Mouse (Mus musculus) lung, postnatal 10 days (tissue): ENCODE data around the gene Msh2.
A peak's percentile ranks its signal among the peaks of the same experiment; 100 is the strongest.
"Not testable (repeated sequence)": the region's sequence is repeated elsewhere in the genome, so short reads cannot be mapped to it uniquely, and the experiment has no call there.

Experiments
- DNase-seq: peaks from one replicate; pipeline ENCODE4 v3.0.0; 2021

Gene Msh2

GRCm38 (mm10) chr17:87671890-87672660 is at the start of gene Msh2:
TSS of gene Msh2 (plus strand) at chr17:87672330.
- DNase-seq, result peak; percentile 99

DNA sequence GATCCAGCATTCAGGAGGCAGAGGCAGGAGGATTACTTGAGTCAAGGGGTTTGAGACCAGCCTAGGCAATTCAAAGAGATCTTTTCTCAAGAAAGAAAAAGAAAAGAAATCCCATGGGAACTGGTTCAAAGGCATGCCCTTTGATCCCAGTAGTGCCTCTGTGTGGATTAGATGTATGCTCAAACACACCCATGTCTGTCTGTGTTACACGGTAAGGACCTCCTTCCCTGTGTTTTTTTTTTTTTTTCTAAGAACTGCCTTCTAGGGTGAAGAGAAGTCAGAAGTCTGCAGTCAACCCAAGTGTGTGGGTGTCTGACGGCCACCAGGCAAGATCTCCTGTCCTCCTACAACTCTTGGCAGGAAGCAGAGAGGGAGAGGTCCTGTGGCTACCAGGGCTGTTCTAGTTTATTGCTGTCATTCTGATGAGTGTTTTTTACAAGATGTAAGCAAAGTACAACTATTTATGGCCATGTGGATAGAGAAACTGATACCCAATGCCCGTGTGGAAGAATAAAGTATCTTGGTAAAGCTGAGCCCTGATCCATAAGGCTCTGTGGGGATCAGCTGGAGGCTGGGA is 46.5 kb upstream of the Msh2 start:
- no peak for DNase-seq

DNA sequence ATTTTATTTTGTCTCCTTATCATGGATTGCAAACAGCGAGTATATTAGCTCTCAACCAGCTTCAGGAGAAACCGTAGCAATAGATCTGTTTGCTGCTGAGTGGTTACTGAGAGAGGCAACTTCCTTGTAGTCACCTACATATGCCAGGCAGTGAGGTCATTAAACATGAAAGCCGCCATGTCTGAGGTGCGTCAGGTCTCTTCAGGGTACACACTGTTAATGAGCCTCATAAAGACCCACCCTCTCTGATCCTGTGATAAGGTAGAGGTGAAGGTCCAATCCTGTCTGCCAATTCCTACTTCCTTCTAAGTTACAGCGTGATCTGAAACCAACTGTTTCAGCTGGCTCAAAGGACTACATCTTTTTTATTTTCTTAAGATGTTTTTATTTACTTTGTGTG is 44.0 kb upstream of the Msh2 start:
- no peak for DNase-seq

- DNase-seq, result no peak
Measured at GRCm38 (mm10) chr17:87628706-87629105, 43.4 kb upstream of the Msh2 start.

GRCm38 (mm10) chr17:87637056-87637389 is 35.1 kb upstream of the Msh2 start:
- DNase-seq, result peak; percentile 63

GRCm38 (mm10) chr17:87639242-87639641 is 32.9 kb upstream of the Msh2 start:
- DNase-seq, result no peak

- no peak for DNase-seq
Measured at GRCm38 (mm10) chr17:87640272-87640671, 31.9 kb upstream of the Msh2 start.

- no peak for DNase-seq
Measured at GRCm38 (mm10) chr17:87641006-87641405, 31.1 kb upstream of the Msh2 start.

DNA sequence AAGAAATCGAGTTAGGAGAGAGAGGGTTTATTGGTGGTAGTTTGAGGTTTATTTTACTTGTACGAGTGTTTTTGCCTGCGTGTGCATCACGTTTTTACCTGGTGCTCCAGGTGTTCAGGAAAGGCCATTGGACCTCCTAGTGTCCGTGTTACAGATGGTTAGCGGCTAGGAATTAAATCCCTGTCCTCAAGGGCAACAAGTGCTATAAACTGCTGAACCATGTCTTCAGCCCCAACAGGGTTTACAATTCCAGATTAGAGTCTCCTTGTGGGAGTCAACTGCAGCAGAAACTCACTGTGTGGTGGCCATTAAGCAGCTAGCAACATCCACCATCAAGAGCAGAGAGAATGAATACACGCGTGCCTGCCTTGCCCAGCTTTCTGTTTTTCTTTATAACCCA is 29.4 kb upstream of the Msh2 start:
- no peak for DNase-seq

GRCm38 (mm10) chr17:87655616-87656015 is 16.5 kb upstream of the Msh2 start:
- DNase-seq, result not testable (repeated sequence)

- DNase-seq, result peak; percentile 40
Measured at GRCm38 (mm10) chr17:87661958-87662573, 10.1 kb upstream of the Msh2 start.

DNA sequence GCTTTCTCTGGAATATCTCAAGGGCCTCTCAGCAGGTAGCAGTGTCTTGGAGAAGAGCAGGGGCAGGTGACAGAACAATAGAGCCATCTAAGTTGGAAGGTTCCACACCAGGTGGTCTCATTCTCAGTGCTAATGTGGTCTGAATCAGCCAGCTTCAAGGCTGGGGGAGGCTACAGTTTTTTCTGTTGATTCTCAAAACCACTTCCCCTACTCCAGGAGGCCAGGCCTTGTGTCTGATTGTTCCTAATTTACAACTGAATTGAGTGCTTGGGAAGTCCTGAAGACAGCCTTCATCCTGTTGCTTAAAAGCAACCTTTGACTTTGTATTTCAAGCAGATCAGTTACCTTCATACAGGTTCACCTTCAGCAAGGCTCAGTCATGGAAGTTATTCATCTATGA is 7.9 kb upstream of the Msh2 start:
- DNase-seq, result no peak

GRCm38 (mm10) chr17:87665066-87665822 is 6.9 kb upstream of the Msh2 start:
- peak; percentile 79 for DNase-seq

GRCm38 (mm10) chr17:87672677-87673286 is 652 bp downstream of the Msh2 start:
- peak; percentile 44 for DNase-seq

- not testable (repeated sequence) for DNase-seq
Measured at GRCm38 (mm10) chr17:87676916-87677474, 4.9 kb downstream of the Msh2 start.

DNA sequence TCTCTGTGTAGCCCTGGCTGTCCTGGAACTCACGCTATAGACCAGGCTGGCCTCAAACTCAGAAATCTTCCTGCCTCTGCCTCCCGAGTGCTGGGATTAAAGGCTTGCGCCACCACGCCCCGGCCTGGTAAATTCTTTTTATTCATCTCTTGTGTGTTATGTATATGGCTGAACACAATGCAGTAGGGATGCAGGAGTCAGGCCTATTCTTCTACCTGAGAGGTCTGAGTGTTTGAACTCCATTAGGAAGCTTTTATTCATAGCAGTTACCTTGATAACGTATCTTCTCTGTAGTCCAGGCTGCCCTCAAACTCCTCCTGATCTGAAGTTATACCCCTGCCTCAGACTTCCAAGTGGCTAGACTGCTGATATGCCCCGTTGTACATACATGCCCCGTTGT is 5.5 kb downstream of the Msh2 start:
- no peak for DNase-seq

DNA sequence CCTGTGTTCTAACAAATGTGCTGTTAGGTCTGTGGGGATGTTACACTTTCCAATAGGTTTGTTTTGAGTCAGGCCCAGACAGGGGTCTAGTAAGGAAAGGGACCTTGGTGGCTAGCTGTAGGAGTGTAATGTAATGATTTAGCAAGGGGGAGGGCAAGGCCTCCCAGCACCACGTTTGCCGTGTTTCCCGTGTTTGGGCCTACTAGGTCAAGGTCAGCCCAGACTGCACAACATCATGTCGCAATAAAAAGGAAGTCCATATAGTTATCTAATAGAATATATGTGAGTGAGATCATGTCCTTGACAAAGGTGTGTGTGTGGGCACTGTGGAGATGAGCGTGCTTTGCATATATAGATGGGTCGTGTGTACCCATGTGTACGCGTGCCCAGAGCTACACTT is 17.1 kb downstream of the Msh2 start:
- no peak for DNase-seq

GRCm38 (mm10) chr17:87691958-87692357 is 19.8 kb downstream of the Msh2 start:
- DNase-seq, result peak; percentile 77

DNA sequence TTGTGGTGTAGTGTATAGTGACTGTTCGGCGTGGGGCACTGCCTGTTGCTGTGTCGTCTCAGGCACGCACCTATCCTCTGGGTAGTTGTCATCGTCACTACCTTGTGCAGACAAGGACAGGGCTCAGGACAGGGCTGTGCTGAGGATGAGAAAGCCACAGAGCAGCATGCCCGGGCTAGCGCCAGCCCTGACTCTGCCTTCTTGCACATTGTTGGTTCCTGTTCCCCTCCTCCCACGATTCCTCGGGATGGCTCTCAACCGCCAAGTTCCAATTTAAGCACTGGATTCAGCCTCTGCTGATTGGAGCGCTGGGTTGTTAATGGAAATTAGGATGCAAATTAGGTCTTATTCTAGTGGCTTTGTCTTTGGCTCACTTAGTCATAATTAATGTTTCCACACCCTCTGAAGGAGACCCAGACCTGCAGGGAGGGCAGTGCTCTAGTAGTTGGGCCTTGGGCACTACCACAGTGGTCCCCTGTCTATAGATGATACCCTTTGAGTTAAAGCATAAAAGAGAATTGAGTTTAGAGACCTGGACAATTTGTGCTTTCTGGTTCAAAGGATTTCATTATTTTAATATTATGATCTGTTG is 23.8 kb downstream of the Msh2 start:
- DNase-seq, result no peak

DNA sequence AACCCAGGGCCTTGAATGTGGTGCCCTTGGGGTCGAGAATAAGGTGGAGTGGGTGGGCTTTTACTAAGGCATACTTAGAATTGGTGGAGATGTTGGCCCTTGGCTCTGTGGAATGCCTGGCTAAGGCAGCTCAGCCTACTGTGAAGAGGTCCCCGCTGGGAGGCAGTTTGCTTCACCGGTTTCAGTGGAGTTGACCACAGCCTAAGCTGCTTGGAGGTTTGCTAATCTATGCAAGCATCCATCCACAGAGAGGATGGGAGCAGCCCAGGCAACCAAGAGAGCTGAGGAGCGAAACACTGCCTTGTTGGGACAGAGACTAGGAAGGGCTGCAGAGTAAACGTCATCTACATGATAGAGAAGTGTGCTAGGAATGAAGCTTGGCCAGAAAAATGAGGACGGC is 24.7 kb downstream of the Msh2 start:
- no peak for DNase-seq

DNA sequence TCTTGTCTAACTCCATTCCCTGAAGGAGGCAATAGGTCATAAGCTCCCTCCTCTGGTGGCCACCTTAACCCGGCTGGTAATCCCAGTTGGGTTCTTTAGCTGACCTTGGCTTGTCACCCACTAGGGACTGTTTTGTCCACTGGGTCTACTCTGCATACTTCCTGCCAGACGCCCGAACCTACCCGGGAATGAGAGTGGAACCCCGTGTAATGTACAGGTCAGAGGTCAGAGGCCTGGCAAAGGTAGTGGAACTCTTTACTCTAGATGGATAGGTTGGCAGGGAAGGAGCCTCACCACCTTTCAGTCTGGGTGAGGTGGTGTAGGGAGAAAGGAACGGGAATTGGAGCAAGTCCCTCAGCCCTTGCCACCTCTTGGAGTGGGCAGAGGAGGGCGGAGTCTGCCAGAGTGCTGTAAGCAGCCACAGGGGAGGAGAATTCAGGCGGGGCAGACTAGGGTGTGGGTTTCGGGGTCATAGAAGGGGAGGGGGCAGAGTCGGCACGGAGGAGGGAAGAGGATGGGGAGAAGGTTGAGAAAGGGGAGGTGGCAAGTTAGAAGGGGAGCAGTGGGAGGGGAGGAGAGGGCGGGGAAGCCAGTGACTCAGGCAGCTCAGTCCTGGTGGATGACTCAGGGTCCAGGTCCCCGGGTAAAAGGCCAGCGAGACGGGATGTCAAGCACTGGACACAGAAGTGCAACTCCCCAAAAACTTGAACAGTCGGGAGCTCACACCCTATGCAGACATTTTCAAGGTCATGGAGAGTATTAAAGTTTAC is 27.1 kb downstream of the Msh2 start:
- no peak for DNase-seq

DNA sequence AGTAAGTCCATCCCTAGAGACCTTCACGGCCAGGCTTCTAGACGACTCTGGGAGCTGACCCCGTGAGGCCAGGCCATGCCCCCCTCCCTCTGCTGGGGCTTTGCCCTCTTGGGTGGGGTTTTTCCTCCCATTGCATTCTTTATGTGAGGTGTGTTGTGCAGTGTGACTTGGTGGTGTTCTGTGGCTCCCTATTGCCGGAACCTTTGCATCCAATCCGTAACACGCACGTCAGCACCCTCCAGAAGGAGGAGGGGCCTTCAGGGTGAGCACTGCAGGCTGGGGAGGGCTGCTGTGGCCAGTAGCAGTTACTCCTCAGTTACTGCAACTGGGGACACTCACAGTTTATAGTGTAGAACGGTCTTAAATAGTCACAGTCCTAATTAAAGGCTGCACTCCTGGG is 28.0 kb downstream of the Msh2 start:
- no peak for DNase-seq
